Mouse (Mus musculus) thymus, postnatal 36 days (tissue): ENCODE measurements around the gene Sf3b4.

Experiments used
- DNase-seq, 2 experiments: peaks; one replicate each; pipeline ENCODE4 v3.0.0; 2022; ENCODE audit warnings: mixed read lengths in 2 of 2

Gene Sf3b4

DNA sequence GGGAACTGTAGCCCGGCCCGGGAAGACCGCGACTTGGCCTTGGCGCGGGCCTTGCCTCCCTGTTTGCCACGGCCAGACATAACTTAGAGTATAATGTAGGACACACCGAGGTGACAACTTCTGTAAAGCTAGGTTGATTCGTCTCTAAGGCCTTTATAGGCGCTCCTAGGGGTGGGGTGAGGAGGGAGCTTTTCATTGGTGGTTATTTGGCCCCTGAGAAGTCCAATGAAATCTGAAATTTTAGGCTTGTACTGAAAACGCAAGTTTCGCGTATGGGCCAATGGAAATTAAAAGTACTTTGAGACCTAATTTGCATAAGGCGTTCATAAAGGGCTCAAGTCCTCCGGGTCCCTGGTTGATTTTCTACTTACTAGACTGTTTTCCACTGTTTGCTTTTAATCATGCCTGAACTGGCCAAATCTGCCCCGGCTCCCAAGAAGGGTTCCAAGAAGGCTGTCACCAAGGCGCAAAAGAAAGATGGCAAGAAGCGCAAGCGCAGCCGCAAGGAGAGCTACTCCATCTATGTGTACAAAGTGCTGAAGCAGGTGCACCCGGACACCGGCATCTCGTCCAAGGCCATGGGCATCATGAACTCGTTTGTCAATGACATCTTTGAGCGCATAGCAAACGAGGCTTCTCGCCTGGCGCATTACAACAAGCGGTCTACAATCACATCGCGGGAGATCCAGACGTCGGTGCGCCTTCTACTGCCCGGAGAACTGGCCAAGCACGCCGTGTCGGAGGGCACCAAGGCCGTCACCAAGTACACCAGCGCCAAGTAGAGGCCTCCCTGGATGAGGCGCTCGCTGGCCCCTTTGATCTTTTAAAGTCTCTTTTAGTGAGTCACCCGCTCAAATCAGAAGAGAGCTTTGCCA lies 48.9 kb downstream of the Sf3b4 start, which contains the start of the genes Hist2h2ac and Hist2h2be:
Gene Hist2h2ac, minus strand, starts transcription at position 116 of the 875 bp plus-strand sequence.
Gene Hist2h2be, plus strand, starts transcription at position 355 of the 875 bp plus-strand sequence.
- peak; percentile 84 to 88 for DNase-seq

DNA sequence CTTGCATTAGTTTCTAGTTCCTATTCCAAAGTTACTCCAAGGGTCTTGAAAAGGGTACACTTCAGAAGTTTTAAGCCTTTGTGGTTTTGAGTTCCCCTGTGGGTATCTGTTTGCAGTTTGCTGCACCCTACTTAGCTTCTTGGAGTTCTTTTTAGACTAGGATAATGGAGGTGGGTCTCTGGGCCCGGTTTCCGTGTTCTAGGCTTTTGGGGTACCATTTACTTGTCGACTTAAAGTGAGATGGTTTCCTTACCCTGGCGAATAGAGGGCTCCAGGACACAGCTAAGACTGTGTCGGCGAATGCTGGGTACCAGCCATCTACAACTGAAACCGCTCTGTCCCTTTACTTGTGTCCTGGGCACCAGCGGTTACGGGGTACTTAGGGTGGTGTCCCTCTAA lies 49.5 kb downstream of the Sf3b4 start:
- DNase-seq, result peak; percentile 47 to 52

DNA sequence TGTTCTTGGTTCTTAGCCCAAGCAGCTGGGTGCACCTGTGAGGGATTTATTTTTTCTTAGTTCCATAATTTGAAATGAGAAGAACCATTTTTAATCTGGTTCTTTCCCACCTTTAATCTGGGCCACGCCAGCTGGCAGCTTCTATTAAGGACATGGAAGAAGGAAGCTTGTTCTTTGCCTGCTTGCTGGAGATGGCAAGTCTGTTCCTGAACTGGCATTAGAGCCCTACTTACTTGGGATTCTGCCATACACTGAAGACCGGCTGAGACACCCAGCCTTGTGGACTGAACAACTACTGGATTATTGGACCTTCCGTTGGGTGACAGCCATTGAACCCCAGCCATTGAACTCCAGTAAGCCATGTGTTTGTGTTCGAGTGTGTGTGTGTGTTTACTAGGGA lies 50.6 kb downstream of the Sf3b4 start:
- DNase-seq, result no peak

DNA sequence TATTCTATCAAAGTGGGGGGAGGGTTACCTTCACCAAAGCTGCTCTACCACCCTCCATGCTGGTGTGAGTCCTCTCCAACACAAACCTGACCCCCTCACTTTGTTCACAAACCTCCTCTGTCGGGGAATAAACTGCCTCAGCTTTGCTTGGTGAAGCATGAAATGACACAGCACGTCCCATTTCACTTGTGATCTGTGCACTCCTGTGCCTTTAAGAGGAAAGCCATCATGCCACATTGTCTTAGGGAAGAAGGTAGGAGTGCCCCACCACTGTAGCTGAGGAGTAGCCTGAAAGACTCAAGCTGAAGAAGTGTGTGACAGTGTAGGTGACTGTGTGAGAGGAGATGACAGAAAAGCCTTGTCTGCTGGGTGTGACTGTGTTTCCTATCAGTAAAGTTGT lies 53.3 kb downstream of the Sf3b4 start:
- DNase-seq, result no peak
